Mouse (Mus musculus) left cerebral cortex, adult 2 months (tissue): ENCODE data around the gene Zfp30. TPM values are rescaled to one million over a fixed set of nuclear protein-coding genes. Genes with fewer than 3 reads are reported as not detected.

ENCODE experiments used
- DNase-seq, 2 experiments: peaks; one replicate each; pipeline ENCODE4 v3.0.0; 2021 to 2022; ENCODE audit warnings: low spot score in 2 of 2, mixed read lengths in 1 of 2; ENCODE audit errors: extremely low spot score in 1 of 2
- H3K27ac ChIP-seq: fragments of 200-600 bp; 2 replicates; pipeline ENCODE4 v1.8.1; 2022
- H3K4me3 ChIP-seq: fragments of 200-600 bp; 2 replicates; pipeline ENCODE4 v1.8.1; 2022
- CTCF ChIP-seq: fragments of 200-600 bp; IDR thresholded peaks from 2 replicates; pipeline ENCODE4 v1.8.1; 2022; ENCODE audit warnings: antibody characterized with exemption, mild to moderate bottlenecking, moderate library complexity
- intact Hi-C: fragments of 180-260 bp; cut with DNase I; formaldehyde crosslinking; loops from one replicate; pipeline ENCODE4 v1.15.1; 2025
- total RNA-seq, 2 experiments: library from RNA; stranded (reverse); gene quantifications; 2 replicates each; pipeline ENCODE4 v1.2.3; 2021

The Zfp30 gene
- total RNA-seq, 2 experiments from 2014 or later = 11.7 to 12.3 TPM

GRCm38 (mm10) chr7:29785023-29785422, 1.2 kb downstream of the Zfp30 start:
- intact Hi-C loops = no loop called here
- peak overlapping the region; percentile 8; the same call in 1 of the 2 replicates for H3K27ac ChIP-seq
- DNase-seq = no peak
- peak overlapping the region; percentile 54 for H3K4me3 ChIP-seq
- TF ChIP-seq CTCF = no peak

- no peak for TF ChIP-seq CTCF
- Histone ChIP-seq H3K27ac (no peak overlapping the region), H3K4me3 (peak overlapping the region; percentile 54)
- intact Hi-C loops = no loop called here
- no peak for DNase-seq
These were observed 2.1 kb downstream of the Zfp30 start for GRCm38 (mm10) chr7:29785888-29786287.

- intact Hi-C loops = no loop called here
- no peak for TF ChIP-seq CTCF
- Histone ChIP-seq H3K4me3 (no peak overlapping the region), H3K27ac (no peak overlapping the region)
- DNase-seq = no peak
These were observed 9.1 kb downstream of the Zfp30 start for GRCm38 (mm10) chr7:29792906-29793305.

GRCm38 (mm10) chr7:29807046-29807445, 23.2 kb downstream of the Zfp30 start:
- Histone ChIP-seq H3K27ac (no peak overlapping the region), H3K4me3 (no peak overlapping the region)
- TF ChIP-seq CTCF = no peak
- intact Hi-C loops = no loop called here
- DNase-seq = no peak

GRCm38 (mm10) chr7:29812244-29812643, 28.4 kb downstream of the Zfp30 start:
- no peak for DNase-seq
- no peak for TF ChIP-seq CTCF
- no peak overlapping the region for H3K27ac ChIP-seq

GRCm38 (mm10) chr7:29814381-29814780, 30.6 kb downstream of the Zfp30 start:
- H3K4me3 ChIP-seq = no peak overlapping the region; the same call in 1 of the 2 replicates
- intact Hi-C loops = no loop called here
- no peak for TF ChIP-seq CTCF
- DNase-seq = no peak
- H3K27ac ChIP-seq = no peak overlapping the region

More at GRCm38 (mm10) chr7:29812244-29812643, 28.4 kb downstream of the Zfp30 start:
- H3K4me3 ChIP-seq = no peak overlapping the region
- intact Hi-C loops = no loop called here

GRCm38 (mm10) chr7:29815061-29815784, 31.4 kb downstream of the Zfp30 start:
- peak overlapping the region; percentile 81 for H3K4me3 ChIP-seq
- TF ChIP-seq CTCF = no peak
- H3K27ac ChIP-seq = peak overlapping the region; percentile 87
- DNase-seq = no peak
- intact Hi-C loops = no loop called here

GRCm38 (mm10) chr7:29815910-29816429, 32.2 kb downstream of the Zfp30 start, which contains the start of gene Zfp790:
Zfp790 (plus strand) TSS chr7:29816114.
- TF ChIP-seq CTCF = no peak
- DNase-seq = peak; percentile 81 to 90
- intact Hi-C loops = loop anchor here (1.0 kb wide), 2 partner anchors 32 to 48 kb away; partner anchors contain the start of gene Zfp84
- peak within 1 kb of the TSS; percentile 81 for H3K4me3 ChIP-seq
- peak within 1 kb of the TSS; percentile 87 for H3K27ac ChIP-seq

- no peak for TF ChIP-seq CTCF
- DNase-seq = peak; percentile 59 to 64
- peak overlapping the region; percentile 87 for H3K27ac ChIP-seq
- peak overlapping the region; percentile 66 for H3K4me3 ChIP-seq
- intact Hi-C loops = loop anchor here (2.0 kb wide), 2 partner anchors 34 to 164 kb away; partner anchors contain the start of genes Zfp568 and Zfp940
These were observed 34.9 kb downstream of the Zfp30 start for GRCm38 (mm10) chr7:29818619-29819254.

- Histone ChIP-seq H3K4me3 (no peak overlapping the region), H3K27ac (no peak overlapping the region)
- no peak for TF ChIP-seq CTCF
- no peak for DNase-seq
- intact Hi-C loops = no loop called here
These were observed 44.2 kb downstream of the Zfp30 start for GRCm38 (mm10) chr7:29828001-29828400.

GRCm38 (mm10) chr7:29829804-29830203, 46.0 kb downstream of the Zfp30 start:
- DNase-seq = no peak
- Histone ChIP-seq H3K27ac (no peak overlapping the region), H3K4me3 (no peak overlapping the region)
- no peak for TF ChIP-seq CTCF
- intact Hi-C loops = no loop called here

GRCm38 (mm10) chr7:29836816-29837215, 53.0 kb downstream of the Zfp30 start:
- intact Hi-C loops = no loop called here
- TF ChIP-seq CTCF = no peak
- DNase-seq = no peak
- H3K4me3 ChIP-seq = no peak overlapping the region
- no peak overlapping the region for H3K27ac ChIP-seq
